Mouse (Mus musculus): ENCODE measurements at regions not wholly inside any gene's neighbourhood (a gene's known extent, or its start where the extent isn't known, plus 50 kb on each side); places are given as distances from the start of the nearest gene placed in this dataset.
"Not testable (repeated sequence)": the region's sequence is repeated elsewhere in the genome, so short reads cannot be mapped to it uniquely, and the experiment has no call there.

GRCm38 (mm10) chr14:86599511-86599910 is 541.5 kb downstream of the Diaph3 start:
- Histone ChIP-seq H3K9ac (no peak overlapping the region), H3K36me3 (ENCODE audit: poor library complexity, severe bottlenecking) (no peaks in the 10 kb centered on the region), H3K27me3 (no peaks in the 10 kb centered on the region), H3K4me1 (no peaks in the 10 kb centered on the region), H3K27ac (no peak overlapping the region), H3K9me3 (replicated peaks) (no peaks in the 10 kb centered on the region), H3K4me2 (no peak overlapping the region), H3K4me3 (no peak overlapping the region)
- ATAC-seq, result no peak
- 78% methylated on average over 3 of the region's 3 CpGs for WGBS

- no peak overlapping the region for H3K9ac ChIP-seq
- no peaks in the 10 kb centered on the region for H3K36me3 ChIP-seq (ENCODE audit: poor library complexity, severe bottlenecking)
- H3K4me2 ChIP-seq, result no peak overlapping the region
- no peaks in the 10 kb centered on the region for H3K27me3 ChIP-seq
- WGBS, result 99% methylated on average over 2 of the region's 2 CpGs
- H3K4me1 ChIP-seq, result no peaks in the 10 kb centered on the region
- no peaks in the 10 kb centered on the region; the same call in 1 of the 2 replicates for H3K9me3 ChIP-seq (replicated peaks)
- H3K4me3 ChIP-seq, result no peak overlapping the region
- H3K27ac ChIP-seq, result no peak overlapping the region
- no peak for ATAC-seq
These were observed 552.5 kb downstream of the Diaph3 start for GRCm38 (mm10) chr14:86588525-86588924.

GRCm38 (mm10) chr14:86585959-86586358 is 555.1 kb downstream of the Diaph3 start:
- not testable (repeated sequence) for H3K27me3 ChIP-seq; H3K9me3 ChIP-seq (replicated peaks); H3K9ac ChIP-seq; H3K4me1 ChIP-seq; H3K4me3 ChIP-seq; H3K36me3 ChIP-seq (ENCODE audit: poor library complexity, severe bottlenecking); ATAC-seq; H3K4me2 ChIP-seq; H3K27ac ChIP-seq
- 31% methylated on average over 5 of the region's 5 CpGs for WGBS

GRCm38 (mm10) chr14:86562728-86563127 is 578.3 kb downstream of the Diaph3 start:
- Histone ChIP-seq H3K4me1 (no peaks in the 10 kb centered on the region), H3K27ac (no peak overlapping the region), H3K27me3 (no peaks in the 10 kb centered on the region), H3K36me3 (ENCODE audit: poor library complexity, severe bottlenecking) (no peaks in the 10 kb centered on the region), H3K4me3 (no peak overlapping the region), H3K4me2 (no peak overlapping the region), H3K9ac (no peak overlapping the region), H3K9me3 (replicated peaks) (no peaks in the 10 kb centered on the region)
- 53% methylated on average over 2 of the region's 2 CpGs for WGBS
- no peak for ATAC-seq

GRCm38 (mm10) chr14:86537992-86538391 is 603.0 kb downstream of the Diaph3 start:
- H3K4me1 ChIP-seq, result no peaks in the 10 kb centered on the region
- H3K9ac ChIP-seq, result no peak overlapping the region
- no peaks in the 10 kb centered on the region for H3K36me3 ChIP-seq (ENCODE audit: poor library complexity, severe bottlenecking)
- peak; percentile 63; the same call in 1 of the 2 replicates for ATAC-seq
- WGBS, result 41% methylated on average over 5 of the region's 5 CpGs
- no peaks in the 10 kb centered on the region for H3K9me3 ChIP-seq (replicated peaks)
- H3K27ac ChIP-seq, result no peak overlapping the region
- no peak overlapping the region for H3K4me2 ChIP-seq
- H3K27me3 ChIP-seq, result no peaks in the 10 kb centered on the region
- no peak overlapping the region for H3K4me3 ChIP-seq

GRCm38 (mm10) chr14:86536341-86537027 is 604.6 kb downstream of the Diaph3 start:
- Histone ChIP-seq H3K36me3 (ENCODE audit: poor library complexity, severe bottlenecking) (no peaks in the 10 kb centered on the region), H3K9me3 (replicated peaks) (no peaks in the 10 kb centered on the region), H3K9ac (no peak overlapping the region), H3K27ac (no peak overlapping the region), H3K4me2 (no peak overlapping the region), H3K27me3 (no peaks in the 10 kb centered on the region), H3K4me3 (no peak overlapping the region), H3K4me1 (no peaks in the 10 kb centered on the region)
- no peak for ATAC-seq
- 71% methylated on average over 1 of the region's 1 CpGs for WGBS

GRCm38 (mm10) chr14:86510408-86510807 is 630.6 kb downstream of the Diaph3 start:
- Histone ChIP-seq H3K9me3 (replicated peaks) (no peaks in the 10 kb centered on the region), H3K27ac (no peak overlapping the region), H3K4me2 (no peak overlapping the region), H3K4me1 (no peaks in the 10 kb centered on the region), H3K4me3 (no peak overlapping the region), H3K27me3 (no peaks in the 10 kb centered on the region), H3K9ac (no peak overlapping the region), H3K36me3 (ENCODE audit: poor library complexity, severe bottlenecking) (no peaks in the 10 kb centered on the region)
- no peak for ATAC-seq
- 96% methylated on average over 9 of the region's 9 CpGs for WGBS

- no peak for ATAC-seq
- H3K4me1 ChIP-seq, result no peaks in the 10 kb centered on the region
- no peak overlapping the region for H3K4me2 ChIP-seq
- no peak overlapping the region for H3K27ac ChIP-seq
- no peak overlapping the region for H3K9ac ChIP-seq
- no peaks in the 10 kb centered on the region for H3K27me3 ChIP-seq
- no peaks in the 10 kb centered on the region for H3K36me3 ChIP-seq (ENCODE audit: poor library complexity, severe bottlenecking)
- no peaks in the 10 kb centered on the region for H3K9me3 ChIP-seq (replicated peaks)
- no peak overlapping the region for H3K4me3 ChIP-seq
- 75% methylated on average over 6 of the region's 6 CpGs for WGBS
These were observed 631.3 kb downstream of the Diaph3 start for GRCm38 (mm10) chr14:86509686-86510085.

GRCm38 (mm10) chr14:86506286-86506685 is 634.7 kb downstream of the Diaph3 start:
- Histone ChIP-seq H3K9ac (no peak overlapping the region), H3K4me2 (no peak overlapping the region), H3K9me3 (replicated peaks) (no peaks in the 10 kb centered on the region), H3K4me1 (no peaks in the 10 kb centered on the region), H3K36me3 (ENCODE audit: poor library complexity, severe bottlenecking) (no peaks in the 10 kb centered on the region), H3K27ac (no peak overlapping the region), H3K4me3 (no peak overlapping the region), H3K27me3 (no peaks in the 10 kb centered on the region)
- ATAC-seq, result peak; percentile 63; the same call in 1 of the 2 replicates
- WGBS, result 70% methylated on average over 6 of the region's 6 CpGs

GRCm38 (mm10) chr14:86490826-86491225 is 650.2 kb downstream of the Diaph3 start:
- H3K4me3 ChIP-seq, result no peak overlapping the region
- no peak overlapping the region for H3K9ac ChIP-seq
- ATAC-seq, result no peak
- WGBS, result 86% methylated on average over 4 of the region's 4 CpGs
- no peaks in the 10 kb centered on the region for H3K9me3 ChIP-seq (replicated peaks)
- no peaks in the 10 kb centered on the region for H3K36me3 ChIP-seq (ENCODE audit: poor library complexity, severe bottlenecking)
- no peak overlapping the region for H3K27ac ChIP-seq
- peaks cover 5% of the 10 kb centered on the region for H3K4me1 ChIP-seq
- H3K4me2 ChIP-seq, result no peak overlapping the region
- no peaks in the 10 kb centered on the region for H3K27me3 ChIP-seq

- 69% methylated on average over 13 of the region's 13 CpGs for WGBS
- Histone ChIP-seq H3K4me3 (no peak overlapping the region), H3K4me1 (peaks cover 5% of the 10 kb centered on the region), H3K9me3 (replicated peaks) (no peaks in the 10 kb centered on the region), H3K9ac (no peak overlapping the region), H3K4me2 (no peak overlapping the region), H3K36me3 (ENCODE audit: poor library complexity, severe bottlenecking) (no peaks in the 10 kb centered on the region), H3K27ac (peak overlapping the region; percentile 17; the same call in 1 of the 2 replicates), H3K27me3 (no peaks in the 10 kb centered on the region)
- ATAC-seq, result peak; percentile 16; the same call in 1 of the 2 replicates
These were observed 651.0 kb downstream of the Diaph3 start for GRCm38 (mm10) chr14:86489872-86490631.

- ATAC-seq, result no peak; the same call in 1 of the 2 replicates
- WGBS, result 84% methylated on average over 16 of the region's 16 CpGs
- Histone ChIP-seq H3K4me3 (no peak overlapping the region), H3K27ac (no peak overlapping the region), H3K9me3 (replicated peaks) (no peaks in the 10 kb centered on the region), H3K4me2 (no peak overlapping the region), H3K4me1 (peaks cover 5% of the 10 kb centered on the region), H3K27me3 (no peaks in the 10 kb centered on the region), H3K36me3 (ENCODE audit: poor library complexity, severe bottlenecking) (no peaks in the 10 kb centered on the region), H3K9ac (no peak overlapping the region)
These were observed 651.8 kb downstream of the Diaph3 start for GRCm38 (mm10) chr14:86489044-86489816.
